Mouse (Mus musculus) frontal cortex, postnatal 25 days (tissue): Measurements from ENCODE around the gene Ap3b2.
A peak's percentile ranks its signal among the peaks of the same experiment; 100 is the strongest.
"Not testable (repeated sequence)": the region's sequence is repeated elsewhere in the genome, so short reads cannot be mapped to it uniquely, and the experiment has no call there.

Experiments used
- DNase-seq, 2 experiments: peaks; one replicate each; pipeline ENCODE4 v3.0.0; 2022; ENCODE audit warnings: low spot score in 2 of 2

Ap3b2 gene

GRCm38 (mm10) chr7:81493331-81494021 is at the start of gene Ap3b2:
Gene Ap3b2 (minus strand): TSS chr7:81493925.
- DNase-seq = peak; percentile 60 to 70

GRCm38 (mm10) chr7:81542934-81543333 is 49.2 kb upstream of the Ap3b2 start:
- no peak for DNase-seq

- DNase-seq = peak; percentile 33 to 53
These were observed 48.3 kb upstream of the Ap3b2 start for GRCm38 (mm10) chr7:81541924-81542524.

- DNase-seq = no peak
These were observed 47.3 kb upstream of the Ap3b2 start for GRCm38 (mm10) chr7:81540999-81541398.

- no peak for DNase-seq
These were observed 45.8 kb upstream of the Ap3b2 start for GRCm38 (mm10) chr7:81539565-81539964.

GRCm38 (mm10) chr7:81538070-81538675 is 44.4 kb upstream of the Ap3b2 start:
- DNase-seq = no peak

GRCm38 (mm10) chr7:81536478-81536877 is 42.8 kb upstream of the Ap3b2 start:
- no peak for DNase-seq

GRCm38 (mm10) chr7:81531462-81531861 is 37.7 kb upstream of the Ap3b2 start:
- no peak for DNase-seq

- no peak for DNase-seq
These were observed 35.2 kb upstream of the Ap3b2 start for GRCm38 (mm10) chr7:81528918-81529317.

- no peak for DNase-seq
These were observed 29.9 kb upstream of the Ap3b2 start for GRCm38 (mm10) chr7:81523663-81524017.

- DNase-seq = peak; percentile 71 to 76
These were observed 29.4 kb upstream of the Ap3b2 start for GRCm38 (mm10) chr7:81523008-81523662.

- no peak for DNase-seq
These were observed 22.7 kb upstream of the Ap3b2 start for GRCm38 (mm10) chr7:81516154-81517030.

GRCm38 (mm10) chr7:81514906-81515590 is 21.3 kb upstream of the Ap3b2 start:
- no peak for DNase-seq

- DNase-seq = no peak
These were observed 7.3 kb upstream of the Ap3b2 start for GRCm38 (mm10) chr7:81501050-81501449.

- DNase-seq = no peak
These were observed 4.5 kb upstream of the Ap3b2 start, which contains the start of gene BC048679 for GRCm38 (mm10) chr7:81498181-81498580. Gene BC048679 (minus strand): TSS chr7:81498281.

GRCm38 (mm10) chr7:81497171-81497570 is 3.4 kb upstream of the Ap3b2 start:
- no peak for DNase-seq

- DNase-seq = no peak
These were observed 1.1 kb downstream of the Ap3b2 start for GRCm38 (mm10) chr7:81492628-81493027.

GRCm38 (mm10) chr7:81489649-81490048 is 4.1 kb downstream of the Ap3b2 start:
- DNase-seq = no peak

GRCm38 (mm10) chr7:81480800-81481199 is 12.9 kb downstream of the Ap3b2 start:
- DNase-seq = no peak

- DNase-seq = no peak
These were observed 14.1 kb downstream of the Ap3b2 start for GRCm38 (mm10) chr7:81479531-81480090.

- not testable (repeated sequence) for DNase-seq
These were observed 15.5 kb downstream of the Ap3b2 start for GRCm38 (mm10) chr7:81478261-81478660.
